Mouse (Mus musculus) MEL (cell line): ENCODE measurements around the gene Cmss1.

ENCODE experiments used
- ETS1 ChIP-seq: IDR thresholded peaks from 2 replicates; pipeline ENCODE4 v1.6.1; 2012; ENCODE audit warnings: low read depth, mild to moderate bottlenecking, inconsistent platforms, low read length, improper control_type of control experiment, moderate library complexity
- JUND ChIP-seq: IDR thresholded peaks from 2 replicates; pipeline ENCODE4 v1.6.1; 2011; ENCODE audit warnings: low read depth, mild to moderate bottlenecking, improper control_type of control experiment, low read length
- POLR2A ChIP-seq, 2 experiments: IDR thresholded peaks; 2 replicates each; pipeline ENCODE4 v1.6.1; 2011 to 2012; ENCODE audit warnings: low read length in 2 of 2, mild to moderate bottlenecking in 2 of 2, control low read depth in 1 of 2, improper control_type of control experiment in 1 of 2, low read depth in 1 of 2, moderate library complexity in 1 of 2; ENCODE audit not compliant: control insufficient read depth in 1 of 2, insufficient read depth in 1 of 2, poor library complexity in 1 of 2
- SIN3A ChIP-seq: IDR thresholded peaks from 2 replicates; pipeline ENCODE4 v1.6.1; 2012; ENCODE audit warnings: low read length, improper control_type of control experiment, inconsistent platforms
- TBP ChIP-seq: IDR thresholded peaks from 2 replicates; pipeline ENCODE4 v1.8.0; 2011; ENCODE audit warnings: low read depth, low read length, improper control_type of control experiment

- TF ChIP-seq TBP (no peak), POLR2A (IDR thresholded peaks at IDR 0.05; ENCODE audit: control insufficient read depth in 1 of 2, insufficient read depth in 1 of 2, low read depth in 1 of 2, low read length in 2 of 2, poor library complexity in 1 of 2) (no peak), ETS1 (no peak), JUND (no peak), SIN3A (no peak)
These were observed 124.4 kb downstream of the Cmss1 start for GRCm38 (mm10) chr16:57482264-57482663.
